Mouse (Mus musculus) heart, embryonic 14.5 days (tissue): ENCODE data around the gene Calm5. TPM values are rescaled to one million over a fixed set of nuclear protein-coding genes. Genes with fewer than 3 reads are reported as not detected.
"Not testable (repeated sequence)": the region's sequence is repeated elsewhere in the genome, so short reads cannot be mapped to it uniquely, and the experiment has no call there.

Experiments
- ATAC-seq: fragments of 200-750 bp; cut with Nextera tagmentation; 2 replicates; pipeline ENCODE4 v1.8.0; 2017; ENCODE audit warnings: low read depth, moderate TSS enrichment; ENCODE audit not compliant: insufficient number of reproducible peaks, insufficient read depth, low FRiP score
- H3K27ac ChIP-seq, 2 experiments: fragments of 200-500 bp in 1 of 2; fragments of 300-500 bp in 1 of 2; sonication (generic) in 1 of 2; replicated peaks in 1 of 2; 2 replicates each; pipeline ENCODE4 v1.5.1; 2012 to 2014; ENCODE audit warnings: low read depth in 2 of 2, low read length in 2 of 2, control low read depth in 1 of 2, mild to moderate bottlenecking in 1 of 2, mixed read lengths in 1 of 2; ENCODE audit not compliant: control insufficient read depth in 1 of 2, insufficient read depth in 1 of 2
- H3K27me3 ChIP-seq: fragments of 300-500 bp; sonication (generic); 2 replicates; pipeline ENCODE4 v1.6.1; 2014; ENCODE audit warnings: mild to moderate bottlenecking, low read length, control low read depth; ENCODE audit not compliant: control insufficient read depth, insufficient read depth
- H3K36me3 ChIP-seq: fragments of 300-500 bp; sonication (generic); 2 replicates; pipeline ENCODE4 v1.6.1; 2014; ENCODE audit warnings: mild to moderate bottlenecking, control low read depth, low read length, mixed read lengths; ENCODE audit not compliant: control insufficient read depth, insufficient read depth
- H3K4me1 ChIP-seq, 2 experiments: fragments of 200-500 bp in 1 of 2; fragments of 300-500 bp in 1 of 2; sonication (generic) in 1 of 2; 2 replicates each; pipeline ENCODE4 v1.6.1; 2012 to 2014; ENCODE audit warnings: low read length in 2 of 2, control low read depth in 1 of 2, mixed read lengths in 1 of 2; ENCODE audit not compliant: control insufficient read depth in 2 of 2, insufficient read depth in 2 of 2
- H3K4me2 ChIP-seq: fragments of 300-500 bp; sonication (generic); 2 replicates; pipeline ENCODE4 v1.6.1; 2014; ENCODE audit warnings: mild to moderate bottlenecking, low read length
- H3K4me3 ChIP-seq, 2 experiments: fragments of 200-500 bp in 1 of 2; fragments of 300-500 bp in 1 of 2; sonication (generic) in 1 of 2; 2 replicates each; pipeline ENCODE4 v1.5.1; 2012 to 2014; ENCODE audit warnings: low read length in 2 of 2, mild to moderate bottlenecking in 2 of 2, control low read depth in 1 of 2, low read depth in 1 of 2, moderate library complexity in 1 of 2; ENCODE audit not compliant: control insufficient read depth in 1 of 2, insufficient read depth in 1 of 2
- H3K9ac ChIP-seq: fragments of 300-500 bp; sonication (generic); 2 replicates; pipeline ENCODE4 v1.6.1; 2014; ENCODE audit warnings: mild to moderate bottlenecking, low read length
- H3K9me3 ChIP-seq: fragments of 300-500 bp; sonication (generic); 2 replicates; pipeline ENCODE4 v1.6.1; 2016; ENCODE audit warnings: low read length, control low read depth; ENCODE audit not compliant: control insufficient read depth
- WGBS: fragments of 180-500 bp; shearing (Covaris S2); extraction: QIAGEN DNeasy Blood & Tissue Kit; methylation state at CpG from one replicate; pipeline ENCODE4 v1.1.7; 2014; 5-methylcytosine and 5-hydroxymethylcytosine counted together
- polyA plus RNA-seq: library from polyadenylated mRNA; unstranded; fragments of >200 nt; fragmentation: Nextera tagmentation; extraction: Ambion mirVana; gene quantifications from 2 replicates; pipeline ENCODE4 v1.2.1, GENCODE M21; 2014

Calm5 gene
- polyA plus RNA-seq, 1 experiment from 2014 or later = not detected

- WGBS = 66% methylated on average over 4 of the region's 4 CpGs
- no peak overlapping the region for H3K4me2 ChIP-seq
- no peaks in the 10 kb centered on the region for H3K36me3 ChIP-seq
- no peaks in the 10 kb centered on the region for H3K4me1 ChIP-seq
- H3K4me3 ChIP-seq = no peak overlapping the region
- H3K9ac ChIP-seq = no peak overlapping the region
- no peak for ATAC-seq
- no peaks in the 10 kb centered on the region for H3K27me3 ChIP-seq
- H3K27ac ChIP-seq = no peak overlapping the region
- no peaks in the 10 kb centered on the region for H3K9me3 ChIP-seq
Measured at GRCm38 (mm10) chr13:3822105-3822504, 31.9 kb upstream of the Calm5 start.

DNA sequence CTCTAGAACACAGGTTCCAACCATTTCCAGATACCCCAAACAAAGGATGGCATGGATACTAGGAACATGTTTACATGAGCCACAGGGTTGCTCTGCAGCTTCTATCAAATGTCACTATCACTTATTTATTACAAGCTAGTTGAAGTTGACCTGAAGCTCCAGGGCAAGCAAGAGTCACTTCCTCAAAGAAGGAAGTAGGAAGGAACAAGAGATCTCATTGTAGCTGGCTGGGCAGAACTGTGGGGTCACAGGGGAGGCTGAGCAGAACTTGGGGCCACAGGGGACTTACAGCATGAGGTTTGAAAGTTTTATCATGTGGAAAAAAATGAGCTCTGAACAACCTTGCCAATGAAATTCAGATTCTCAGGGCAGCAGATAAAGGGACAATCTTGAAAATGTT lies 28.2 kb upstream of the Calm5 start:
- H3K27ac ChIP-seq = no peak overlapping the region

GRCm38 (mm10) chr13:3831546-3831945 lies 22.4 kb upstream of the Calm5 start:
- no peaks in the 10 kb centered on the region for H3K27me3 ChIP-seq
- H3K9ac ChIP-seq = no peak overlapping the region
- H3K9me3 ChIP-seq = no peaks in the 10 kb centered on the region
- ATAC-seq = no peak
- no peak overlapping the region for H3K4me3 ChIP-seq
- no peaks in the 10 kb centered on the region for H3K36me3 ChIP-seq
- H3K27ac ChIP-seq = no peak overlapping the region
- no peaks in the 10 kb centered on the region for H3K4me1 ChIP-seq
- 71% methylated on average over 5 of the region's 5 CpGs for WGBS
- no peak overlapping the region for H3K4me2 ChIP-seq

More for the DNA sequence above, 28.2 kb upstream of the Calm5 start:
- no peak overlapping the region for H3K4me2 ChIP-seq
- ATAC-seq = no peak
- no peaks in the 10 kb centered on the region for H3K36me3 ChIP-seq
- H3K9me3 ChIP-seq = no peaks in the 10 kb centered on the region
- no peaks in the 10 kb centered on the region for H3K27me3 ChIP-seq
- H3K4me3 ChIP-seq = no peak overlapping the region
- H3K4me1 ChIP-seq = no peaks in the 10 kb centered on the region
- no peak overlapping the region for H3K9ac ChIP-seq

GRCm38 (mm10) chr13:3831994-3832393 lies 22.0 kb upstream of the Calm5 start:
- Histone ChIP-seq H3K4me3 (no peak overlapping the region), H3K27ac (no peak overlapping the region), H3K9ac (no peak overlapping the region), H3K27me3 (no peaks in the 10 kb centered on the region), H3K36me3 (no peaks in the 10 kb centered on the region), H3K9me3 (no peaks in the 10 kb centered on the region), H3K4me2 (no peak overlapping the region), H3K4me1 (no peaks in the 10 kb centered on the region)
- WGBS = 68% methylated on average over 1 of the region's 1 CpGs
- no peak for ATAC-seq

DNA sequence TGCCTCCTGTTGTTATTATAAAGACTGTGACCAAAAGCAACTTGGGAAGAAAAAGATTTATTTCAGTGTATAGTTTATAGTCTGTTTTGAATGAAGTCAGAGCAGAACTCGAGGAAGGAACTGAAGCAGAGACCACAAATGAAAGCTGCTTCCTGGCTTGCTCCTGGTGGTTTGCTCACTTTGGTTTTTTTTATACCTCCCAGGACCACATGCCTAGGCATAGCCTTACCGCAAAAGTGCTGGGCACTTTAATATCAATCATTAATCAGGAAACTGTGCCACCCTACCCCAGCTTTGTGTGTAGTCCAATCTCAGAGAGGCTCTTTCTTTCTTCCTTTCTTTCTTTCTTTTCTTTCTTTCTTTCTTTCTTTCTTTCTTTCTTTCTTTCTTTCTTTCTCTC lies 21.5 kb upstream of the Calm5 start:
- WGBS = 56% methylated on average over 2 of the region's 2 CpGs
- Histone ChIP-seq H3K9ac (no peak overlapping the region), H3K36me3 (no peaks in the 10 kb centered on the region), H3K4me2 (no peak overlapping the region), H3K4me3 (no peak overlapping the region), H3K27ac (no peak overlapping the region), H3K9me3 (no peaks in the 10 kb centered on the region), H3K4me1 (no peaks in the 10 kb centered on the region), H3K27me3 (no peaks in the 10 kb centered on the region)
- no peak for ATAC-seq

DNA sequence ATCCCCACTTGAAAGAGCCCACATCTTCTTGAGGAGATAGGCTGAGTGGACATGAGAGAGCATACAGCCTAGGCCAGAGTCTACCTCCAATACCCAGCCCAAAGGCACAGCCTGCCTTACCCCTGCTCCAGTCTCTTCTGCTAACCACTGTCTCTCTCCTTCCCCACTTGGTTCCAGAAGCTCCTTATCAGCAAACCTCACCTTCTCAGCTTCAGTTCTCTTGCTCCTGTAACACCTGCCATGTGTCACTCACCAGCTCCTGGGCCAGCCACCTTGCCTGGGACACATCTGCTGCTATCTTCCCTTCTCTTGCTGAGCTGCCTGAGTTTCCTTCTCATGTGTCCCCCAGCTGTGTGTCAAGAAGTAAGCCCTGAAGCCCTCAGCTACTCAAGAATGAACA lies 20.3 kb upstream of the Calm5 start:
- H3K27ac ChIP-seq = not testable (repeated sequence)

GRCm38 (mm10) chr13:3837312-3837807 lies 16.6 kb upstream of the Calm5 start, which contains the start of gene Calm4:
Gene Calm4, plus strand, starts transcription at chr13:3837757.
- not testable (repeated sequence) for H3K9me3 ChIP-seq, H3K27me3 ChIP-seq, H3K4me3 ChIP-seq, H3K4me1 ChIP-seq, H3K27ac ChIP-seq, H3K4me2 ChIP-seq, H3K36me3 ChIP-seq, H3K9ac ChIP-seq, ATAC-seq

More for the DNA sequence above, 20.3 kb upstream of the Calm5 start:
- not testable (repeated sequence) for H3K4me3 ChIP-seq, H3K9ac ChIP-seq, ATAC-seq, H3K4me1 ChIP-seq, H3K36me3 ChIP-seq, H3K9me3 ChIP-seq, H3K4me2 ChIP-seq, H3K27me3 ChIP-seq

DNA sequence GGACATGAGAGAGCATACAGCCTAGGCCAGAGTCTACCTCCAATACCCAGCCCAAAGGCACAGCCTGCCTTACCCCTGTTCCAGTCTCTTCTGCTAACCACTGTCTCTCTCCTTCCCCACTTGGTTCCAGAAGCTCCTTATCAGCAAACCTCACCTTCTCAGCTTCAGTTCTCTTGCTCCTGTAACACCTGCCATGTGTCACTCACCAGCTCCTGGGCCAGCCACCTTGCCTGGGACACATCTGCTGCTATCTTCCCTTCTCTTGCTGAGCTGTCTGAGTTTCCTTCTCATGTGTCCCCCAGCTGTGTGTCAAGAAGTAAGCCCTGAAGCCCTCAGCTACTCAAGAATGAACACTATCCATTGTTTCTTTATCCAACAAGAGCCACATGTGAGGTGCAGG lies 13.3 kb upstream of the Calm5 start:
- H3K4me1 ChIP-seq, H3K27me3 ChIP-seq, H3K9me3 ChIP-seq, H3K27ac ChIP-seq, H3K9ac ChIP-seq, H3K4me3 ChIP-seq, ATAC-seq, H3K36me3 ChIP-seq, H3K4me2 ChIP-seq: not testable (repeated sequence)
